Mouse (Mus musculus) urinary bladder, postnatal 0 days (tissue): ENCODE measurements around the gene Aig1. TPM values are rescaled to one million over a fixed set of nuclear protein-coding genes. Genes with fewer than 3 reads are reported as not detected.

Experiments
- polyA plus RNA-seq: library from polyadenylated mRNA; unstranded; fragments of >200 nt; fragmentation: Nextera tagmentation; extraction: Ambion mirVana; gene quantifications from 2 replicates; pipeline ENCODE4 v1.2.1, GENCODE M21; 2015

Gene Aig1
- 27.3 and 31.9 TPM in 2 replicates for polyA plus RNA-seq

DNA sequence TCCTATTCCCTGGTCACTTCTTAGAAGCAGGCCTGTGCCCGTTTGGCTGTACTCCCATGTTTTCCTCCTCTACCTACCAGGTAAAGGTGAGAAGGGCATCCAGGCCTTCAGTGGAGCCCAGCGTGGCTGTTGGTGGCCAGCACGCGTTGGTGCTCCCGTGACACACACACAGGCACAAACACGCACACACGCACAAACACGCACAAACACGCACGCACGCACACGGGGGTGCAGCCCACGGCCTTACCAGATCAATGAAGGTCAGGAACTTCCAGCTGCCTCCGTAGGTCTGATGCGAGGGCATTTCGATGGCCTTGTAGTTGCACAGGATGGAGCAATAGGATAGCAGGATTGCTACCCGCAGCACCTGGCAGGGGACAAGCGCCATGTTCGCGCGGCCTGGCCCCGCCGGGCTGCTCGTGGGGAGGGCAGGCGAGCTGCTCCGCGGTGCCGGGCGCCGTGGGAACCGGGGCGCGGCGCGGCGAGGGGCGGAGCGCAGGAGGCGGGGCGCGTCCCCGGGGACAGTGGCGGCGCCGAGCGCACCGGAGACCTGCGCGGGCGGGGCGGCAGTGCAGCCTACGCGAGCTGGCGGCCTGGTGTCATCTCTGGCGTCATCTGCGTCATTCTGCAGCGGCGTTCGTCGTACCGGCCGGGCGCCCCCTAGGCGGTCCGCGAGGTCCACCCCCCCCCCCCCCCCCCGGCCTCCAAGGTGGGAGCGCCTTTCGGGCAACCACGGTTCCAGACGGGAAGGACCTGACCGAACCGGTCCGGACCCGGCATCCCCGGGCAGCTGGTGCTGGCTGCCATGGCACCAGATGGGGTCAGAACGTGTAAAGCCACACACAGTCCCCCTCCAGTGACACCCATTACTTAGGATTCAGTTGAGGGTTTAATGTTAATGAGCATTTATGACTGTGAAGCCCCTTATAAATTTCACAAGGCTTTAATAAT lies at the start of gene Aig1:
Gene Aig1 (minus strand): TSS at position 610 of the 951 bp plus-strand sequence.

Other genes starting within 250 kb of the Aig1 start
- 4.7 and 7.3 TPM in 2 replicates for gene Hivep2, start 97.1 kb upstream of the Aig1 start, polyA plus RNA-seq